Mouse (Mus musculus) left cerebral cortex, adult 2 months (tissue): Measurements from ENCODE around the gene C1qtnf3. TPM values are rescaled to one million over a fixed set of nuclear protein-coding genes. Genes with fewer than 3 reads are reported as not detected.

Experiments
- DNase-seq, 2 experiments: peaks; one replicate each; pipeline ENCODE4 v3.0.0; 2021 to 2022; ENCODE audit warnings: low spot score in 2 of 2, mixed read lengths in 1 of 2; ENCODE audit errors: extremely low spot score in 1 of 2
- H3K27ac ChIP-seq: fragments of 200-600 bp; 2 replicates; pipeline ENCODE4 v1.8.1; 2022
- H3K4me3 ChIP-seq: fragments of 200-600 bp; 2 replicates; pipeline ENCODE4 v1.8.1; 2022
- CTCF ChIP-seq: fragments of 200-600 bp; IDR thresholded peaks from 2 replicates; pipeline ENCODE4 v1.8.1; 2022; ENCODE audit warnings: antibody characterized with exemption, mild to moderate bottlenecking, moderate library complexity
- intact Hi-C: fragments of 180-260 bp; cut with DNase I; formaldehyde crosslinking; loops from one replicate; pipeline ENCODE4 v1.15.1; 2025
- total RNA-seq, 2 experiments: library from RNA; stranded (reverse); gene quantifications; 2 replicates each; pipeline ENCODE4 v1.2.3; 2021

The C1qtnf3 gene
- total RNA-seq, 2 experiments from 2014 or later = 0.14 TPM; not detected in 1

GRCm38 (mm10) chr15:11003791-11004190, 51.7 kb downstream of the C1qtnf3 start:
- Histone ChIP-seq H3K4me3 (no peak overlapping the region), H3K27ac (no peak overlapping the region)
- intact Hi-C loops = no loop called here
- no peak for DNase-seq
- no peak for TF ChIP-seq CTCF

GRCm38 (mm10) chr15:11004646-11005045, 52.5 kb downstream of the C1qtnf3 start:
- Histone ChIP-seq H3K27ac (no peak overlapping the region), H3K4me3 (no peak overlapping the region)
- intact Hi-C loops = no loop called here
- DNase-seq = no peak
- no peak for TF ChIP-seq CTCF

GRCm38 (mm10) chr15:11008756-11009155, 56.6 kb downstream of the C1qtnf3 start:
- H3K4me3 ChIP-seq = no peak overlapping the region
- intact Hi-C loops = loop anchor here (1.0 kb wide), 1 partner anchor 374 kb away; no protein-coding TSS in a partner anchor
- H3K27ac ChIP-seq = no peak overlapping the region
- no peak for DNase-seq
- peak; percentile 53 for TF ChIP-seq CTCF

GRCm38 (mm10) chr15:11010976-11011548, 58.9 kb downstream of the C1qtnf3 start:
- intact Hi-C loops = no loop called here
- TF ChIP-seq CTCF = no peak
- no peak for DNase-seq
- H3K4me3 ChIP-seq = no peak overlapping the region
- no peak overlapping the region for H3K27ac ChIP-seq

- Histone ChIP-seq H3K27ac (no peak overlapping the region), H3K4me3 (no peak overlapping the region)
- DNase-seq = no peak
- TF ChIP-seq CTCF = no peak
- intact Hi-C loops = no loop called here
Observed at GRCm38 (mm10) chr15:11014931-11015330, 62.8 kb downstream of the C1qtnf3 start.

GRCm38 (mm10) chr15:11026801-11027561, 74.8 kb downstream of the C1qtnf3 start:
- Histone ChIP-seq H3K27ac (no peak overlapping the region), H3K4me3 (no peak overlapping the region)
- intact Hi-C loops = no loop called here
- no peak for DNase-seq
- no peak for TF ChIP-seq CTCF

Other genes starting within 250 kb of the C1qtnf3 start
- gene Rai14, start 237.7 kb upstream of the C1qtnf3 start, total RNA-seq = 10 to 100 TPM in 1 of 2 experiments, 1 to 10 TPM in 1; 8.9 to 12.5 TPM
- 10 to 100 TPM; 11.2 to 11.9 TPM for gene Amacr, start 29.4 kb downstream of the C1qtnf3 start, total RNA-seq
- under 1 TPM in 1 of 2 experiments, not detected in 1; 0.19 TPM for gene Slc45a2, start 48.4 kb downstream of the C1qtnf3 start, total RNA-seq
- 1 to 10 TPM; 3.1 to 3.8 TPM for gene Rxfp3, start 85.7 kb downstream of the C1qtnf3 start, total RNA-seq
- gene Adamts12, start 112.5 kb downstream of the C1qtnf3 start, total RNA-seq = under 1 TPM; 0.48 to 0.58 TPM